Mouse (Mus musculus) CH12.LX (cell line): Measurements from ENCODE around the gene Aire.

ENCODE experiments used
- CTCF ChIP-seq, 2 experiments: IDR thresholded peaks in 1 of 2; conservative IDR thresholded peaks in 1 of 2; 2 replicates each; pipeline ENCODE4 v1.5.1; 2011 to 2012; ENCODE audit warnings: low read depth in 2 of 2, low read length in 2 of 2, improper control_type of control experiment in 1 of 2, inconsistent platforms in 1 of 2, mild to moderate bottlenecking in 1 of 2, moderate library complexity in 1 of 2
- E2F4 ChIP-seq: IDR thresholded peaks from 2 replicates; pipeline ENCODE4 v1.6.1; 2011; ENCODE audit warnings: low read depth, low read length, improper control_type of control experiment; ENCODE audit not compliant: insufficient replicate concordance
- HCFC1 ChIP-seq: IDR thresholded peaks from 2 replicates; pipeline ENCODE4 v1.6.1; 2012; ENCODE audit warnings: low read depth, mild to moderate bottlenecking, inconsistent platforms, low read length, improper control_type of control experiment
- KAT2A ChIP-seq: IDR thresholded peaks from 2 replicates; pipeline ENCODE4 v1.6.1; 2012; ENCODE audit warnings: low read length, improper control_type of control experiment, inconsistent platforms; ENCODE audit not compliant: insufficient replicate concordance
- MYC ChIP-seq: IDR thresholded peaks from 2 replicates; pipeline ENCODE4 v1.6.1; 2011; ENCODE audit warnings: low read depth, mild to moderate bottlenecking, improper control_type of control experiment, low read length
- POLR2A ChIP-seq: IDR thresholded peaks from 2 replicates; pipeline ENCODE4 v1.6.1; 2011; ENCODE audit warnings: low read depth, mild to moderate bottlenecking, improper control_type of control experiment, low read length
- POLR2AphosphoS2 ChIP-seq: IDR thresholded peaks from 2 replicates; pipeline ENCODE4 v1.6.1; 2011; ENCODE audit warnings: low read depth, low read length, improper control_type of control experiment
- SMC3 ChIP-seq: IDR thresholded peaks from 2 replicates; pipeline ENCODE4 v1.6.1; 2011; ENCODE audit warnings: low read depth, low read length, improper control_type of control experiment
- ZKSCAN1 ChIP-seq: IDR thresholded peaks from 2 replicates; pipeline ENCODE4 v1.6.1; 2012; ENCODE audit warnings: low read depth, inconsistent platforms, low read length, improper control_type of control experiment, borderline replicate concordance
- ZMIZ1 ChIP-seq: IDR thresholded peaks from 2 replicates; pipeline ENCODE4 v1.6.1; 2012; ENCODE audit warnings: low read depth, mild to moderate bottlenecking, inconsistent platforms, low read length, improper control_type of control experiment

DNA sequence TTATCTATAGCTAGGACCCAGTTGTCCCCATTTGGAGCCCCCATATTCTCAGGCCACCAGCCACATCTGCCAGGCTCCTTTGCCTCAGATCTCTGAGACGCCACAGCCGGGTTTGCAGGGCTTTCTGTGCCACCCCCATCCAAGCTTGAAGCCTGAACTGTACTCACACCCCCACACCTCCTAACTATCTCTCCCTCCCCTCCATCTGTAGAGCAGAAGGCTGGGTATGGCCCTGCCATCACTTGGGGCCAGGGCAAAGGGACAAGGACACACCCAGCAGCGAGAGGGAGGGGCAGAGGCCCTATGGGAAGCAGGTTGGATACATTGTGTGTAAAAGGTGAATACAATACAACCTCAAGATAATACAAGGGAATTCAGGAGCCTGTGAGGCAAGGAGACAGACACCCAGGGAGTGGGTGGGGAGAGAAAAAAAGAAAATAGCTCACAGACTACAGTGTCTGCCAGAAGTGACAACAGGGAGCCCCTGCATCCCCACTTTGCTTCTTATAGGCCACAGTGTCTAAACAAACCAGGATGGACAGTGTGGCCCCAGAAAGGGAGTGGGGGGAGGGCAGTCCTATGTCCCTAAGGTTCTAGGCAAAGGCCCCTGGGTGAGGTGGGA is 38.8 kb downstream of the Aire start:
- TF ChIP-seq CTCF (conservative IDR thresholded peaks at IDR 0.05 in 1 of 2, IDR thresholded peaks at IDR 0.05 in 1 of 2; ENCODE audit: low read depth in 2 of 2, low read length in 2 of 2) (no peak), E2F4 (no peak), SMC3 (no peak), MYC (no peak), POLR2A (no peak), POLR2AphosphoS2 (no peak), KAT2A (no peak), ZMIZ1 (no peak), HCFC1 (no peak), ZKSCAN1 (no peak)
